Mouse (Mus musculus) CH12.LX (cell line): ENCODE measurements around the gene Anapc5. TPM values are rescaled to one million over a fixed set of nuclear protein-coding genes. Genes with fewer than 3 reads are reported as not detected.

ENCODE experiments used
- DNase-seq: peaks from one replicate; pipeline ENCODE4 v3.0.0-alpha.2; 2013; ENCODE audit errors: extremely low read depth
- H3K27ac ChIP-seq: 2 replicates; pipeline ENCODE4 v1.5.1; 2012; ENCODE audit warnings: low read depth, mild to moderate bottlenecking, control low read depth, moderate library complexity; ENCODE audit not compliant: insufficient read depth
- H3K27me3 ChIP-seq: replicated peaks from 2 replicates; pipeline ENCODE3; 2012; ENCODE audit warnings: inconsistent platforms
- H3K36me3 ChIP-seq, 2 experiments: replicated peaks in 1 of 2; 2 replicates each; pipeline versions ENCODE3 to v1.6.1; 2012; ENCODE audit warnings: inconsistent platforms in 1 of 2, low read length in 1 of 2, mild to moderate bottlenecking in 1 of 2, mixed read lengths in 1 of 2, moderate library complexity in 1 of 2; ENCODE audit not compliant: control insufficient read depth in 1 of 2, insufficient read depth in 1 of 2
- H3K4me1 ChIP-seq, 2 experiments: 2 replicates each; pipeline ENCODE4 v1.6.1; 2012; ENCODE audit warnings: inconsistent platforms in 1 of 2, moderate library complexity in 1 of 2; ENCODE audit not compliant: insufficient read depth in 2 of 2, control insufficient read depth in 1 of 2
- H3K4me2 ChIP-seq: 2 replicates; pipeline ENCODE4 v1.6.1; 2012; ENCODE audit warnings: low read depth, mild to moderate bottlenecking, control low read depth; ENCODE audit not compliant: poor library complexity, insufficient read depth, severe bottlenecking
- H3K4me3 ChIP-seq, 3 experiments: fragments of 150-350 bp in 1 of 3; sonication (generic) in 1 of 3; replicated peaks in 1 of 3; 2 replicates each; pipeline versions ENCODE3 to v1.5.1; 2011 to 2012; ENCODE audit warnings: low read depth in 2 of 3, low read length in 2 of 3, mild to moderate bottlenecking in 2 of 3, moderate library complexity in 2 of 3, control low read depth in 1 of 3, improper control_type of control experiment in 1 of 3, inconsistent platforms in 1 of 3, mixed read lengths in 1 of 3; ENCODE audit not compliant: poor library complexity in 1 of 3
- H3K79me2 ChIP-seq: replicated peaks from 2 replicates; pipeline ENCODE4 v1.6.1; 2012; ENCODE audit warnings: mild to moderate bottlenecking, moderate library complexity; ENCODE audit not compliant: control insufficient read depth, poor library complexity, insufficient read depth, severe bottlenecking; ENCODE audit errors: extremely low read depth
- H3K9ac ChIP-seq: 2 replicates; pipeline ENCODE4 v1.6.1; 2012; ENCODE audit warnings: low read depth, mild to moderate bottlenecking, control low read depth, moderate library complexity; ENCODE audit not compliant: insufficient read depth
- H3K9me3 ChIP-seq: replicated peaks from 2 replicates; pipeline ENCODE3; 2012; ENCODE audit warnings: low read length, inconsistent platforms, mixed read lengths
- BHLHE40 ChIP-seq: IDR thresholded peaks from 2 replicates; pipeline ENCODE4 v1.6.1; 2011; ENCODE audit warnings: mild to moderate bottlenecking, low read depth, low read length, improper control_type of control experiment
- CHD1 ChIP-seq: IDR thresholded peaks from 2 replicates; pipeline ENCODE4 v1.6.1; 2012; ENCODE audit warnings: low read depth, low read length, improper control_type of control experiment, inconsistent platforms
- CHD2 ChIP-seq: IDR thresholded peaks from 2 replicates; pipeline ENCODE4 v1.6.1; 2011; ENCODE audit warnings: low read length, improper control_type of control experiment
- CTCF ChIP-seq, 2 experiments: IDR thresholded peaks in 1 of 2; conservative IDR thresholded peaks in 1 of 2; 2 replicates each; pipeline ENCODE4 v1.5.1; 2011 to 2012; ENCODE audit warnings: low read depth in 2 of 2, low read length in 2 of 2, improper control_type of control experiment in 1 of 2, inconsistent platforms in 1 of 2, mild to moderate bottlenecking in 1 of 2, moderate library complexity in 1 of 2
- E2F4 ChIP-seq: IDR thresholded peaks from 2 replicates; pipeline ENCODE4 v1.6.1; 2011; ENCODE audit warnings: low read depth, low read length, improper control_type of control experiment; ENCODE audit not compliant: insufficient replicate concordance
- ELF1 ChIP-seq: IDR thresholded peaks from 2 replicates; pipeline ENCODE4 v1.6.1; 2014; ENCODE audit warnings: low read depth, mild to moderate bottlenecking, inconsistent platforms, low read length, improper control_type of control experiment
- EP300 ChIP-seq: IDR thresholded peaks from 2 replicates; pipeline ENCODE4 v1.6.1; 2011; ENCODE audit warnings: low read length, improper control_type of control experiment
- ETS1 ChIP-seq: conservative IDR thresholded peaks from 2 replicates; pipeline ENCODE4 v1.6.1; 2012; ENCODE audit warnings: low read depth, mild to moderate bottlenecking, inconsistent platforms, low read length, improper control_type of control experiment, moderate library complexity
- GABPA ChIP-seq: IDR thresholded peaks from 2 replicates; pipeline ENCODE4 v1.6.1; 2012; ENCODE audit warnings: low read depth, low read length, improper control_type of control experiment, inconsistent platforms; ENCODE audit not compliant: insufficient replicate concordance
- HCFC1 ChIP-seq: IDR thresholded peaks from 2 replicates; pipeline ENCODE4 v1.6.1; 2012; ENCODE audit warnings: low read depth, mild to moderate bottlenecking, inconsistent platforms, low read length, improper control_type of control experiment
- IRF4 ChIP-seq: IDR thresholded peaks from 2 replicates; pipeline ENCODE4 v1.6.1; 2014; ENCODE audit warnings: low read depth, mild to moderate bottlenecking, inconsistent platforms, low read length, improper control_type of control experiment
- JUN ChIP-seq: IDR thresholded peaks from 2 replicates; pipeline ENCODE4 v1.6.1; 2011; ENCODE audit warnings: low read depth, mild to moderate bottlenecking, low read length, improper control_type of control experiment, moderate library complexity; ENCODE audit not compliant: insufficient read depth
- JUND ChIP-seq: conservative IDR thresholded peaks from 2 replicates; pipeline ENCODE4 v1.6.1; 2011; ENCODE audit warnings: low read depth, low read length, improper control_type of control experiment
- KAT2A ChIP-seq: IDR thresholded peaks from 2 replicates; pipeline ENCODE4 v1.6.1; 2012; ENCODE audit warnings: low read length, improper control_type of control experiment, inconsistent platforms; ENCODE audit not compliant: insufficient replicate concordance
- MAFK ChIP-seq: IDR thresholded peaks from 2 replicates; pipeline ENCODE4 v1.6.1; 2011; ENCODE audit warnings: low read length, improper control_type of control experiment; ENCODE audit not compliant: insufficient replicate concordance
- MAX ChIP-seq: IDR thresholded peaks from 2 replicates; pipeline ENCODE4 v1.6.1; 2011; ENCODE audit warnings: low read length, improper control_type of control experiment
- MAZ ChIP-seq: IDR thresholded peaks from 2 replicates; pipeline ENCODE4 v1.6.1; 2012; ENCODE audit warnings: low read depth, mild to moderate bottlenecking, inconsistent platforms, low read length, improper control_type of control experiment, moderate library complexity
- MEF2A ChIP-seq: IDR thresholded peaks from 2 replicates; pipeline ENCODE4 v1.6.1; 2014; ENCODE audit warnings: low read depth, mild to moderate bottlenecking, inconsistent platforms, low read length, improper control_type of control experiment, borderline replicate concordance
- MXI1 ChIP-seq: IDR thresholded peaks from 2 replicates; pipeline ENCODE4 v1.6.1; 2011; ENCODE audit warnings: mild to moderate bottlenecking, low read depth, low read length, improper control_type of control experiment
- MYC ChIP-seq: IDR thresholded peaks from 2 replicates; pipeline ENCODE4 v1.6.1; 2011; ENCODE audit warnings: low read depth, mild to moderate bottlenecking, improper control_type of control experiment, low read length
- NELFE ChIP-seq: IDR thresholded peaks from 2 replicates; pipeline ENCODE4 v1.6.1; 2011; ENCODE audit warnings: low read depth, low read length, improper control_type of control experiment
- NRF1 ChIP-seq: IDR thresholded peaks from 2 replicates; pipeline ENCODE4 v1.6.1; 2014; ENCODE audit warnings: low read depth, mild to moderate bottlenecking, inconsistent platforms, low read length, improper control_type of control experiment, moderate library complexity
- PAX5 ChIP-seq: IDR thresholded peaks from 2 replicates; pipeline ENCODE4 v1.6.1; 2012; ENCODE audit warnings: low read length, inconsistent platforms, mixed read lengths
- POLR2A ChIP-seq: IDR thresholded peaks from 2 replicates; pipeline ENCODE4 v1.6.1; 2011; ENCODE audit warnings: low read depth, mild to moderate bottlenecking, improper control_type of control experiment, low read length
- POLR2AphosphoS2 ChIP-seq: IDR thresholded peaks from 2 replicates; pipeline ENCODE4 v1.6.1; 2011; ENCODE audit warnings: low read depth, low read length, improper control_type of control experiment
- RAD21 ChIP-seq: IDR thresholded peaks from 2 replicates; pipeline ENCODE4 v1.6.1; 2011; ENCODE audit warnings: low read depth, mild to moderate bottlenecking, low read length, improper control_type of control experiment, moderate library complexity
- RCOR1 ChIP-seq: conservative IDR thresholded peaks from 2 replicates; pipeline ENCODE4 v1.6.1; 2012; ENCODE audit warnings: low read depth, mild to moderate bottlenecking, inconsistent platforms, low read length, improper control_type of control experiment
- SIN3A ChIP-seq: IDR thresholded peaks from 2 replicates; pipeline ENCODE4 v1.6.1; 2012; ENCODE audit warnings: low read length, improper control_type of control experiment, inconsistent platforms
- SMC3 ChIP-seq: IDR thresholded peaks from 2 replicates; pipeline ENCODE4 v1.6.1; 2011; ENCODE audit warnings: low read depth, low read length, improper control_type of control experiment
- TBP ChIP-seq: conservative IDR thresholded peaks from 2 replicates; pipeline ENCODE4 v1.6.1; 2011; ENCODE audit warnings: low read depth, low read length, improper control_type of control experiment
- TCF12 ChIP-seq: IDR thresholded peaks from 2 replicates; pipeline ENCODE4 v1.6.1; 2014; ENCODE audit warnings: low read depth, mild to moderate bottlenecking, inconsistent platforms, low read length, improper control_type of control experiment
- UBTF ChIP-seq: IDR thresholded peaks from 2 replicates; pipeline ENCODE4 v1.6.1; 2012; ENCODE audit warnings: low read depth, mild to moderate bottlenecking, inconsistent platforms, low read length, improper control_type of control experiment, moderate library complexity
- USF1 ChIP-seq: IDR thresholded peaks from 2 replicates; pipeline ENCODE4 v1.6.1; 2014; ENCODE audit warnings: low read depth, mild to moderate bottlenecking, inconsistent platforms, low read length, improper control_type of control experiment
- USF2 ChIP-seq: conservative IDR thresholded peaks from 2 replicates; pipeline ENCODE4 v1.6.1; 2011; ENCODE audit warnings: low read depth, low read length, improper control_type of control experiment
- ZC3H11A ChIP-seq: IDR thresholded peaks from 2 replicates; pipeline ENCODE4 v1.6.1; 2012; ENCODE audit warnings: low read depth, mild to moderate bottlenecking, inconsistent platforms, low read length, improper control_type of control experiment
- ZKSCAN1 ChIP-seq: IDR thresholded peaks from 2 replicates; pipeline ENCODE4 v1.6.1; 2012; ENCODE audit warnings: low read depth, inconsistent platforms, low read length, improper control_type of control experiment, borderline replicate concordance
- ZMIZ1 ChIP-seq: IDR thresholded peaks from 2 replicates; pipeline ENCODE4 v1.6.1; 2012; ENCODE audit warnings: low read depth, mild to moderate bottlenecking, inconsistent platforms, low read length, improper control_type of control experiment
- ZNF384 ChIP-seq: IDR thresholded peaks from 2 replicates; pipeline ENCODE4 v1.6.1; 2012; ENCODE audit warnings: low read depth, low read length, improper control_type of control experiment, inconsistent platforms
- dilution Hi-C: fragments of 300-500 bp; cut with MboI; formaldehyde crosslinking; loops from 2 replicates; pipeline ENCODE4 v1.14.3; 2020; ENCODE audit warnings: low sequenced_read_pairs; ENCODE audit not compliant: extremely low pct_unique_long_range_greater_than_20kb, extremely low pct_ligation_motif_present
- in situ Hi-C: fragments of 300-500 bp; cut with MboI; formaldehyde crosslinking; loops from 3 replicates; pipeline ENCODE4 v1.14.3; 2019; ENCODE audit warnings: low sequenced_read_pairs, low pct_ligation_motif_present, low pct_unique_long_range_greater_than_20kb, mixed read lengths
- polyA plus RNA-seq: library from polyadenylated mRNA; unstranded; fragments of >175 nt; gene quantifications from 2 replicates; pipeline ENCODE4 v1.2.1, GENCODE M21; 2012; ENCODE audit warnings: low read depth; ENCODE audit not compliant: insufficient read length
- total RNA-seq, 2 experiments: library from RNA; depleted of rRNA; stranded (reverse); fragments of 300-350 nt in 1 of 2; fragments of >200 nt in 1 of 2; gene quantifications; 2 replicates each; pipeline ENCODE4 v1.2.3; 2012 to 2014

The Anapc5 gene
- total RNA-seq (2012; rRNA removed): 236 and 252 TPM in 2 replicates
- 247 and 258 TPM in 2 replicates for total RNA-seq (2014; rRNA removed)
- 261 and 280 TPM in 2 replicates for polyA plus RNA-seq

DNA sequence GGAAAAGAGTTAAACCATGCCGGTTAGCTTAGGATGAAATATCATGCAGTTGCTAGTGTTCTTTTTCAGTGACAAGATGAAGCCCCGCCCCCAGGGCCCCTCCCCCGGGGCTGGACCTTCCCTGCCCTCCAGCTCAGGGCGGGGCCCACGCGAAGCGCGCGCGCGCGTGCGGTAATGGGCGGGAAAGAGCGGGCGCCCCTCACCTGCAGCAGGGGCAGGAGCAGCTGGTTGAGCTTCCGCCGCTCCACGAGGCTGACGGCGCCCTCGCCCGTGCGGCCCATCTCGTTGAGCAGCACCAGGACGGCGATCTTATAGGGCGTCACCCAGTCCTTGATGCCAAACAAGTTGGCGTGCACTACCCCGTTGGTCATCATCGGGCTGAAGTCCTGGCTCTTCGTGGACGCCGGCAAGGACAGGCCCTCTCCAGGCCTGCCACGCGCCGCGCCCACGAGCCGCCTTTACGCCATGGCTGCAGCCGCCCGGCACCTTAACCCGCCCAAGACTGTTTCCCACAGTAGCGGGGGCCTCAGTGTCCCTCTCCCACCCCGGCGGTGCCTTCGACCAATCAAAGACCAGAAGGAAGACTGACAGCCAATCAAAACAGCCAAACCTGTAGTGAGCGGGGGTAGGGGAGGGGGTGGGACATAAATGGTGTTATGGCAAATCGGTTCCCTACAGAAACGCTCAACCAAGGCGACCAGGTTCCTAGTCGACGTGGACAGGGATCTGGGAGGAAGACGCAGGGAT lies at the start of gene Anapc5:
TSS of gene Anapc5 (minus strand) at position 563 of the 747 bp plus-strand sequence.
- no peaks in the 10 kb centered on the region for H3K9me3 ChIP-seq
- peak; percentile 98 for DNase-seq
- H3K79me2 ChIP-seq: peaks cover 17% of the 10 kb centered on the region
- in situ Hi-C loops: no loop called here
- dilution Hi-C loops: no loop called here
- no peaks in the 10 kb centered on the region for H3K27me3 ChIP-seq
- peaks cover 27 to 34% of the 10 kb centered on the region in 2 experiments for H3K36me3 ChIP-seq
- peak within 1 kb of the TSS; percentile 64 for H3K4me2 ChIP-seq
- H3K4me1 ChIP-seq: peaks cover 7 to 44% of the 10 kb centered on the region in 2 experiments
- H3K4me3 ChIP-seq: peak within 1 kb of the TSS; percentile 74 to 93 (median 87)
- peak within 1 kb of the TSS; percentile 85 for H3K9ac ChIP-seq
- peak; percentile 79 for TF ChIP-seq MEF2A
- peak; percentile 50; the same call in 1 of the 2 replicates for TF ChIP-seq JUN
- no peak for TF ChIP-seq USF1
- no peak for TF ChIP-seq CTCF (conservative IDR thresholded peaks at IDR 0.05 in 1 of 2, IDR thresholded peaks at IDR 0.05 in 1 of 2; ENCODE audit: low read depth in 2 of 2, low read length in 2 of 2)
- peak; percentile 99 for TF ChIP-seq MAZ
- peak; percentile 90 for TF ChIP-seq TBP
- TF ChIP-seq KAT2A: peak; percentile 82; the same call in 1 of the 2 replicates
- TF ChIP-seq SIN3A: peak; percentile 88
- peak; percentile 69 for TF ChIP-seq ETS1
- peak; percentile 91 for TF ChIP-seq E2F4
- TF ChIP-seq MAX: peak; percentile 83
- TF ChIP-seq CHD2: peak; percentile 97
- TF ChIP-seq PAX5: no peak
- TF ChIP-seq MXI1: peak; percentile 72
- TF ChIP-seq UBTF: no peak
- peak; percentile 92 for TF ChIP-seq POLR2A
- no peak for TF ChIP-seq USF2
- peak; percentile 81 for TF ChIP-seq ELF1
- no peak for TF ChIP-seq ZNF384
- peak; percentile 78; the same call in 1 of the 2 replicates for TF ChIP-seq RCOR1
- TF ChIP-seq MYC: peak; percentile 93
- peak; percentile 82 for TF ChIP-seq NELFE
- TF ChIP-seq HCFC1: peak; percentile 90
- peak; percentile 76; the same call in 1 of the 2 replicates for TF ChIP-seq POLR2AphosphoS2
- TF ChIP-seq GABPA: no peak; the same call in 1 of the 2 replicates
- peak; percentile 60 for TF ChIP-seq BHLHE40
- TF ChIP-seq ZKSCAN1: no peak; the same call in 1 of the 2 replicates
- no peak; the same call in 1 of the 2 replicates for TF ChIP-seq SMC3
- no peak for TF ChIP-seq RAD21
- TF ChIP-seq JUND: peak; percentile 76; the same call in 1 of the 2 replicates
- peak; percentile 86 for TF ChIP-seq CHD1
- no peak for TF ChIP-seq ZC3H11A
- TF ChIP-seq TCF12: peak; percentile 89
- TF ChIP-seq NRF1: peak; percentile 75
- TF ChIP-seq ZMIZ1: peak; percentile 84
- peak; percentile 20; the same call in 1 of the 2 replicates for TF ChIP-seq EP300
- TF ChIP-seq MAFK: 0 out of 2 replicates have a peak, but pooled peaks have one; percentile 24
- TF ChIP-seq IRF4: peak; percentile 89
- H3K27ac ChIP-seq: peak within 1 kb of the TSS; percentile 95
